ENCODE assay signal across 9 mouse cellular contexts in genomic region chr19:39960861-39961260, GRCm38 (mm10). TPM values are rescaled to one million over a fixed set of nuclear protein-coding genes. Genes with fewer than 3 reads are reported as not detected.
DNase-seq lines count a peak whose midpoint lies in the region.
"Not testable (repeated sequence)": the region's sequence is repeated elsewhere in the genome, so short reads cannot be mapped to it uniquely, and the experiment has no call there.
"Had no signal": no experiment of that assay in that cellular context is flagged by ENCODE, and none has a peak within 500 bp of the region (broad histone marks: within the 10 kb centered on the region; RNA-seq: fewer than 3 reads in every experiment).

No protein-coding gene starts in this region.

- peak overlapping the region; percentile 84; the same call in 1 of the 2 replicates for H3K27ac ChIP-seq in ES-E14 (ENCODE audit: insufficient read depth, low read depth, low read length, poor library complexity, severe bottlenecking)

- DNase-seq in ES-CJ7 (ENCODE audit: low read depth, low spot score) (peak; percentile 66), R1 (ENCODE audit: low read depth, low spot score) (peak; percentile 74), ZHBTc4 (ENCODE audit: low read depth, low spot score) (peak; percentile 40)
- not testable (repeated sequence) for DNase-seq in ES-E14 (ENCODE audit: low read depth, low spot score)
- DNase-seq in fat pad, adult 2 months (ENCODE audit: extremely low read depth, low read depth, low spot score) = peak; percentile 19

- in situ Hi-C loops in ES-E14 (cut with MboI; ENCODE audit: low sequenced_read_pairs in 2 of 2, unreplicated experiment in 2 of 2) = not testable (repeated sequence)

- not testable (repeated sequence) for H3K4me3 ChIP-seq in ES-E14 (ENCODE audit: insufficient read depth in 1 of 2, low read depth in 1 of 2, low read length in 2 of 2, poor library complexity in 1 of 2, severe bottlenecking in 1 of 2)

- peaks cover 5 to 11% of the 10 kb centered on the region in 2 experiments; a peak in 2 of 4 replicates for H3K4me1 ChIP-seq in ES-E14 (ENCODE audit: control insufficient read depth in 2 of 2, insufficient read depth in 2 of 2, low read length in 2 of 2, poor library complexity in 1 of 2)

- H3K9ac ChIP-seq in ES-E14 (ENCODE audit: insufficient read depth, low read depth, low read length, poor library complexity, severe bottlenecking) = not testable (repeated sequence)

- H3K36me3 ChIP-seq in ES-E14 (ENCODE audit: control insufficient read depth, insufficient read depth, low read length, poor library complexity, severe bottlenecking) = not testable (repeated sequence)

- not testable (repeated sequence) for H3K9me3 ChIP-seq in ES-E14 (ENCODE audit: control insufficient read depth, insufficient read depth, low read depth, low read length)

RNA-seq across cellular contexts. Expression of gene Cyp2c37, which starts 31.4 kb away (rescaled TPM):
- total RNA-seq in ES-E14 (2012; rRNA removed) = not detected in 2 replicates
- total RNA-seq: adrenal gland, postnatal 25 days; CH12.LX; G1E; MEL had no signal
